Mouse (Mus musculus) frontal cortex, postnatal 10 days (tissue): ENCODE data around the gene Spata3.
"Not testable (repeated sequence)": the region's sequence is repeated elsewhere in the genome, so short reads cannot be mapped to it uniquely, and the experiment has no call there.

Experiments used
- DNase-seq, 2 experiments: peaks; one replicate each; pipeline ENCODE4 v3.0.0; 2022; ENCODE audit warnings: low spot score in 2 of 2, mixed read lengths in 1 of 2

Gene Spata3

DNA sequence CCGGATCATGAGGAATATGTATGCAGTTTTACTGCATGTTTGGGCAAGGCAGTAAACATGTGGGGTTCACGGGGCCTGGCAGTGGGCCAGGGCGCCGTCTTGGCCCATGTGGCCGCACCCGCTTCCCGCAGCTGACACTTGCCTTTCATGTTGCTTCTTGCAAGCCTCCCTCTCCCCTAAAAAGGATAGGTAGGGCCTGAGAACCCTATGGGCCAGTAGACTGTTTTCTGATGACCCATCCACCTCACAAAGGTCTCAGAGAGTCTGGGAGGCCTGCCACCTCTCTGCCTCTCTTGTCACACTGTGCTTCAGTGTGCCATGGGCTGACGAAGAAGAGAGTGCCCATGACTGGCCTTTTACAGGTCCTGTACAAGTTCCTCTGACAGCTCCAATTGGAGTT lies at the start of gene Spata3:
Gene Spata3 (plus strand): TSS at position 301 of the 400 bp plus-strand sequence.
- DNase-seq: no peak

DNA sequence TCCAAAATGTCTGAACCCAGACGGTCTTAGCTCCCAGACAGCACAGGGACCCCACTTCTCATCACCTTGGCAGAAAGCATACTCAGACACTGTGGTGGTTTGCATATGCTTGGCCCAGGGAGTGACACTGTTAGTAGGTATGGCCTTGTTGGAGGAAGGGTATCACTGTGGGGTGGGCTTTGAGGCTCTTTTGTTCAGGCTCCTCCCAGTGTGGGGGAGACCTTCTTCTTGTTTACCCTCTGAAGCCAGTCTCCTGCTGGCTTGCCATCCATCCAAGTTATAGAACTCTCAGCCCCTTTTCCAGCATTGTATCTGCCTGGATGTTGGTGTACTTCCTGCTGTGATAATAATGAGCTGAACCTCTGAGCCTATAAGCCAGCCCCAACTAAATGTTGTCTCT lies 47.5 kb upstream of the Spata3 start:
- DNase-seq: no peak

GRCm38 (mm10) chr1:85969519-85969918 lies 47.1 kb upstream of the Spata3 start:
- DNase-seq: peak; percentile 37 to 45

GRCm38 (mm10) chr1:85971070-85971469 lies 45.5 kb upstream of the Spata3 start:
- no peak for DNase-seq

GRCm38 (mm10) chr1:85972341-85972740 lies 44.3 kb upstream of the Spata3 start:
- DNase-seq: no peak

GRCm38 (mm10) chr1:85973468-85973877 lies 43.1 kb upstream of the Spata3 start:
- no peak for DNase-seq

GRCm38 (mm10) chr1:85977709-85978108 lies 38.9 kb upstream of the Spata3 start:
- DNase-seq: no peak

GRCm38 (mm10) chr1:85981738-85982357 lies 34.8 kb upstream of the Spata3 start:
- no peak for DNase-seq

GRCm38 (mm10) chr1:85985784-85986183 lies 30.8 kb upstream of the Spata3 start:
- no peak for DNase-seq

- no peak for DNase-seq
Observed at GRCm38 (mm10) chr1:85988351-85988750, 28.3 kb upstream of the Spata3 start.

DNA sequence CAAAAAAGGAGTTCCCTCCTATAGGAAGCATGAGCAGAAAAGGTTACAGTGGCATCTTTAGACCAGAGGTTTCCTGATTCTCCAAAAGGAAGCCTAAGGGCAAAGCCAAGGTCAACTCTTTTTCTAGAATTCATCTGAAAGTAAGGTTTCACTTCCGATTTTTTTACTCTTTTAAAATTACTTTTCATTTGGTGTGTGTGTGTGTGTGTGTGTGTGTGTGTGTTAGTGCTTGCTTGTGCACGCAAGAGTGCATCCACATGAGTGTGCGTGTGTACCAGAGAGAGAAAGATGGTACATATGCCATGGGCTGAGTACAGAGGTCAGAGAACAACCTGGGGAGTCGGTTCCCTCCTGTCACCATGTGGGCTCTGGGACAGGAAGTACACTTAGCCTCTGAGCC lies 27.7 kb upstream of the Spata3 start:
- not testable (repeated sequence) for DNase-seq

DNA sequence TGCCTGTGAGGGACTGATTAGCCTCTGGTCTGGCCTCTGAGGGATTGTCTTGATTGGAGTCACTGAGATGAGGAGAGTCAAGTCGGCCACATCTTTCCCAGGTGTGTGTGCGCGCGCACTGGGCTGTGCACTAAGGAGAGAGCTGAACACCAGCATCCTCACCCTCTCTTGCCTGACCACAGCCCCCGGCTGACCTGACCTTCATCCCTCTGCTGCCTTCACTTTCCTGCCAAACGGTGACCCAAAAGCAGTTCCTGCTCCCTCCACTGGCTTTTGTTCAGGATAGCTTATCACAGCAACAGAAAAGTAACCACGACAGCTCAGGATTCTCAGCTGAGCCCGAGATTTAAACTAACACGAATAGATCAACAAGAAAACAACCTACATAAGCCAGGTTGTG lies 24.4 kb upstream of the Spata3 start:
- no peak for DNase-seq

DNA sequence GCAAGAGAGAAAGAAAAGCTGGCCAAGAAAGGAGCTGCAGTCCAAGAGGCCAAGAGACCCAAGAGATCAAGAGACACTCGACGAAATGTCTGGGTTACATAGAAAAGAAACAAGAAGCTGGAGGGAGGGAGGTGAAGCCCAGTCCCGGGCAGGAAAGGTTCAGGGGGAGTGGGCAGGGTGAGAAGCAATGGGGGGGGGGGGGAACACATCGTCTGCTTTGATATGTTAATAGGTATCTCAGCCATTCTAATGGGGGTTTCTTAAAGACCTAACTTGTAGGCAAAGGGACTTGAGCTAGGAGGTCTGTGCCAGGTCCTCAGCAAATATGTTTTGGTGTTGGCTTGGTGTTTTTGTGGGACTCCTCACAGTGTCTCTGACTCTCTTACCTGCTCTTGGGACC lies 23.1 kb upstream of the Spata3 start:
- DNase-seq: no peak

- no peak for DNase-seq
Observed at GRCm38 (mm10) chr1:85997221-85997620, 19.4 kb upstream of the Spata3 start.

- no peak for DNase-seq
Observed at GRCm38 (mm10) chr1:85998012-85998411, 18.6 kb upstream of the Spata3 start.

DNA sequence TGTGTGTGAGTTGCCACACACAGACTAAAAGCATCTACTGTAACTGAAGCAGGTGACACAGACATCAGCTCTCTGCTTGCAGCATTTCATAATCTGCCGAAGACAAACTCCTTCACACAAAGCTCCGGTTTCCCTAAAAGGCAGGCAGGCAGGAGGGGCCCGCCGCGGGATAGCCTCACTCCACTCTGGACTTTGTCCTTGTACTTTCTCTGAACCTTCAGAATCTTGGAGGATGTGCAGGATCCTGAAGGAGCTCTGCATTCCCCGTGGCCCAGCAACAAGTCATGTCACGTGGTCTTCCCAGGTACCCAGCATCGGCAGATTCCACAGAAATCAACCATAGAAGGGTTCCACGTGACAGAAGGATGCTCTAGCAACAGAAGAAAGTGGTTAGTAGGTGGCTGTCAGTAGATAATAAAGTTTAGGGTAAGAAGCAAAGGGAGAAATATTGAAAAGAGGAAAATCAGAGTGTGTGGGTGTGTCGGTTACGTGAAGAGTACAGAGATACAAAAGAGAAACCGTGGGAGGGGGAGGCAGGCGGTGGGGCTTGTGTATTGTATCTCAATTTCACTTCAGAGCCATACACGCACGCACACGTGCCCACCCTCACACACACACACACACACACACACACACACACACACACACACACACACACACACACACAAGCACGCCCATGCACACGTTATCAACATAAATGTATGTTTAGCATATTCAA lies 16.6 kb upstream of the Spata3 start:
- DNase-seq: no peak

DNA sequence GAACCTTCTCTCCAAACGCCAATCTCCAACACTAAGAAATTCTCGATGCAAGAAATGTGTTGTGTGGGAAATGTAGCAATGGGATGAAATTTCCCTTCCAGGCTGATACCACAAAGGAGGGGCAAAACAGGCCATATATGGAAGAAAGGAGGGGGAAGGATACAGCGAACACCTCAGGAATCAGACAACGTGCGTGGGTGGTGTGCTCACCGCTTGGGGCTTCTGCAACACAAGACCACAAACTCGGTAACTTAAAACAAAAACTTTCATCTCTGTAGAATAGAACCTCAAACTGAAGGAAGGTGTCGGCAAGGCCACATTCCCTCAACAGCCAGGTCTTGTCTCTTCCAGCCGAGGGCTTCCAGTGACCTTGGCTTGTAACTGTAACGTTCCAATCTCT lies 11.1 kb upstream of the Spata3 start:
- no peak for DNase-seq

DNA sequence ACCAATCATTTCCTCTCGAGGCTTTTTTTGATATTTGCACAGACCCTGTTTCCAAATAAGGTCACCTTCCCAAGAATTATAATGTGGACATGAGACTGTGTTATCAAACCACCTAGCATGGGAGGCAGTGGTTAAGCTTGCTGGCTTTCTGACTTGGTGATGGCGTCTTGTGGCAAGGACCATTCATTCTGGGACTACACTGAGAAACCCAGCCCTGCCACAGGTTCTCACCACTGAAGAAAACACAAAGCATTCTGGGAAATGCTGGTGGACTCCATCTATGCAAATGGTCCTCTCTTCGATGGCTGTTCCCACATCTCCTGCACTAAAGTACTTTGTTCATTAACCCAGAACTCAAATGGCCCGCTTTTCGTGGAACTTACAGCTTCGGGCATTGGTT lies 10.6 kb upstream of the Spata3 start:
- no peak for DNase-seq

DNA sequence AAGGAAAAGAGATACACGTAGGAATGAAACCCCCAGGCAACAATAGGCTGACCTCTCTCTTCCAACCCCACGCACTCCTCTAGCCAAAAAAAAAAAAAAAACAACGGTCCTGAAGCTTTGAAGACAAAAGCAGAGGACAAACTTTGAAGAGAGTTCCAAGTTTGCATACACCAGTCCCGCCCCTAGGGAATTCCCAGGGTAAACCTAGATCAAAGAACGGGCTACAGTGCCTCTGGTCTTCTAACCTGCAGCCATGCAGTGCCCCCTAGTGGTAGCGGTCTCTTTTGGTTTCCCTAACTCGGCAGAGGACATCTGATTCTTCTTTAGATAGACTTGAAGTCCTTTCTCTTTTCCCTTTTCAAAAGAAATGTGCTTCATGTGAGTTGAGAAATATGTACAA lies 8.8 kb upstream of the Spata3 start:
- DNase-seq: peak; percentile 80 to 88

DNA sequence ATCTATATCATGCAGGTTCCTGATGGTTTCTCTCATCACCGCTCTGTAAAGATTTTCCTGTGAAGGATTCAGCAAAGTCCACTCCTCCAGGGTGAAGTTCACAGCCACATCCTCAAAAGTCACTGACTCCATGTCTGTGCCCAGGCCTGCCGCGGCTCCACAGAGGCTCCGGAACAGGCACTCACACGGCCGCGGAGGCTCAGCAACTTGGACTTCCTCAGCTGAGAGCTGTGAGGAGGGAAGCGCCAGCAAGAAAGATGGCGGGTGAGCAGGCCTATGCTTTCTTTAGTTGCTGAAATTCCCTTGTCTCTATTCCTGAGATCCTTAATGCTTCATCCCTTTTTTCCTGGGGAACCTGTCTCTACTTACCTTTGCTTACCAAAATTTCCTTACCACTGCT lies 858 bp upstream of the Spata3 start:
- DNase-seq: not testable (repeated sequence)

- DNase-seq: peak; percentile 51 to 71
Observed at GRCm38 (mm10) chr1:86018235-86019055, 1.8 kb downstream of the Spata3 start.

DNA sequence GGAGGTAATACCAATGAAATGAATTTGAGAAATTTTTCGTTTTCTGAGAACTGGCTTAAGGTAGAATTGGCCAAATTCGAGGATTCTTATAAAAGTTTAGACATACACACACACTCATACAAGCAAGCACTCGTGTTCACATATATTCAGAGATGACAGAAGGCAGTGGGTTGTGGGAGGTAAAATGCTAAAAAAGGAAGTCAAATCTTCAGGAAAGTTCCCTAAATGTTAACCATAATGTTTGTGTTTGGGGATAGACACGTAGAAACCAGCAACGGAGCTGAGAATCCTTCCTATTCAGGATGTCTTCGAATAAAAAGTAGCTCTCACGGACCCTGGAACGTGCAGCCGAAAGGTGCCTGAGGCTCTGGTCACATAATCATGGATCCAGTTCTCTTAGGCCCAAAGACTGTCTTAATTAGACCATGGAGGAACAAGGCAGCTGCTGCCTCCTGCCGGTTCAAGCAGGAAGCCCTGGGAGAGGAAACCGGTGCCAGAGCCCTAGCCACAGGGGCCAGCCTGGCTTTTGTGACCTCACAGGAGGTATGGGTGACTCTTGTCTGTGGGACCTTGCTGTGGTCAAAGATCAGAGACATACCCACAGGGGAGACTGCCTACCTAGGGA lies 4.9 kb downstream of the Spata3 start:
- DNase-seq: no peak
